Mouse (Mus musculus) gonadal fat pad, adult 2 months (tissue): Measurements from ENCODE around the gene Akap7. TPM values are rescaled to one million over a fixed set of nuclear protein-coding genes. Genes with fewer than 3 reads are reported as not detected.

Experiments used
- DNase-seq: peaks from one replicate; pipeline ENCODE4 v3.0.0-alpha.2; 2012; ENCODE audit warnings: low read depth
- polyA plus RNA-seq: library from polyadenylated mRNA; depleted of rRNA; stranded (reverse); fragments of >200 nt; gene quantifications from 2 replicates; pipeline ENCODE4 v1.2.3, GENCODE M21; 2012; rRNA removed

The Akap7 gene
- polyA plus RNA-seq, 1 experiment, result 11.2 TPM

- DNase-seq, result no peak
Observed at GRCm38 (mm10) chr10:25133581-25133980, 174.1 kb downstream of the Akap7 start.

GRCm38 (mm10) chr10:25128455-25128863 is 179.2 kb downstream of the Akap7 start:
- no peak for DNase-seq

DNA sequence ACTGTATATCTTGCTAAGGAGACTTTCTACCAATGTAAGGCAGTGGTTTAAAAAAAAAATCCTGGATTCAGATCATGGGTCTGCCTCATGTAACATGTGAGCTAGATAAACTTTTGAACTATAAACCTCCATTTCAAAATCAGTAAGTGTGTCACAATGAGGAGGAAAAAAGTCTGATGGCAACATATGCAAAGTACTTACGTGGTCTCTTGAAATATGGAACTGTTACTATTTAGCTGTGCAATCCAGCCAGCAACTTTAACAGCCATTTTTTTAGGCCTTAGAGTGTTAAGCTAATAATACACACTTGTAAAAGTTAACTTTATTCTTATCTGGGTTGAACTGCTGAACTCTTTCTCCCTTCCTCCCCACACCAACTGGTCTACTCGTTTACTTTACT is 181.6 kb downstream of the Akap7 start:
- DNase-seq, result no peak

GRCm38 (mm10) chr10:25120871-25121554 is 186.7 kb downstream of the Akap7 start:
- DNase-seq, result no peak

Other genes starting within 250 kb of the Akap7 start
- 80.5 and 80.8 TPM in 2 replicates for gene Epb41l2, start 51.9 kb upstream of the Akap7 start, polyA plus RNA-seq
- 0.22 TPM in 1 of 2 replicates, not detected in the other for gene Smlr1, start 228.4 kb upstream of the Akap7 start, polyA plus RNA-seq